Mouse (Mus musculus): ENCODE data around the gene Thrap3. TPM values are rescaled to one million over a fixed set of nuclear protein-coding genes. Genes with fewer than 3 reads are reported as not detected.
A peak's percentile ranks its signal among the peaks of the same experiment; 100 is the strongest.

Gene Thrap3
- polyA plus RNA-seq, 1 experiment from 2014 or later: 232 TPM

DNA sequence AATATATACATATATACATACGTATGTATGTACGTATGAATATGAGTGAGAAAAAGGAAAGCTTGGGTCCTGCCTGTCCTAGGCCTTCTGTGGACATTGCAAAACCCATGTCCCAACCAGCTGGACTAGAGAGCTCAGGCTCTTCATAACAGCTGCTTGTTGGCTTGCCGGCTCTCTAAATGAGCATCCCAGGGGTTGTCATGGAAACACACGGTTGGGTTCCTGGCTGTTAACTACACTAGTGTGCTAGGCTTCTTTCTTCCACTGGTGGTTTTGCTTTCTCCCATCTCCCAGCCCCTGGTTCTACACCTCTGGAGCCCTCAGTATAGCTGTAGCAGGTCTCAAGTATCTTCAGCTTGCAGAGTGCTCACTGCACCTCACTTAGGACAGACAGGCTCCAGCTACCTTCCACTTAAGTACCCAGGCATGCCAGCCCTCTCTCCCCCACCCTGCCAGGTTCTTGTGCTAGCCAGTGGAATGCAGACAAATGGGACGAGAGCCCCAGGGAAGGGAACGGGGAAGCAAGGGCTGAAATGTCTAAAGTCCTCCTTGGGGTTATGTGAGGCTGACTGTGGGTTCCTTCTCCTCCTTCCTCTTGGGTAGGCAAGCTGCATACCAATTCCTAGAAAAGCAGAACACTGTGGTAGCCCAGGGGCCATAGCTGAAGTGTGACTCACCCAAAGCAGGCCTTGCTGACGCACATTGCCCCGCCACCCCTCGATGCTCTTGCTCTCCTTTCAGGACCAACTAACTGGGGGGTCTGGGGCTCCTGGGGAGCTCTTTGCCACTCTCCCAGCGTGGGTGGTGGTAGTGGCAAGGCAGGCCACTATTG is 71.1 kb downstream of the Thrap3 start:
- Histone ChIP-seq H3K4me1 (ENCODE audit: control insufficient read depth, insufficient read depth, low read length) (peaks cover 2% of the 10 kb centered on the region; the same call in 1 of the 2 replicates), H3K36me3 (replicated peaks; ENCODE audit: control insufficient read depth, insufficient read depth, low read depth, low read length) (peaks cover 8% of the 10 kb centered on the region), H3K9ac (replicated peaks; ENCODE audit: low read length) (no peak overlapping the region), H3K27ac (replicated peaks; ENCODE audit: low read depth, low read length) (no peak overlapping the region), H3K4me3 (ENCODE audit: low read depth, low read length) (no peak overlapping the region), H3K27me3 (ENCODE audit: control insufficient read depth, insufficient read depth, low read length) (no peaks in the 10 kb centered on the region), H3K4me2 (ENCODE audit: low read depth, low read length) (no peak overlapping the region), H3K9me3 (replicated peaks; ENCODE audit: control insufficient read depth, low read length) (no peaks in the 10 kb centered on the region)
- 55% methylated on average over 10 of the region's 10 CpGs for WGBS
- DNase-seq (ENCODE audit: low spot score) (peak; percentile 39), ATAC-seq (replicated peaks; ENCODE audit: insufficient number of reproducible peaks, low FRiP score, low TSS enrichment, low read depth) (0 out of 2 replicates have a peak, but pooled peaks have one; percentile 37)

DNA sequence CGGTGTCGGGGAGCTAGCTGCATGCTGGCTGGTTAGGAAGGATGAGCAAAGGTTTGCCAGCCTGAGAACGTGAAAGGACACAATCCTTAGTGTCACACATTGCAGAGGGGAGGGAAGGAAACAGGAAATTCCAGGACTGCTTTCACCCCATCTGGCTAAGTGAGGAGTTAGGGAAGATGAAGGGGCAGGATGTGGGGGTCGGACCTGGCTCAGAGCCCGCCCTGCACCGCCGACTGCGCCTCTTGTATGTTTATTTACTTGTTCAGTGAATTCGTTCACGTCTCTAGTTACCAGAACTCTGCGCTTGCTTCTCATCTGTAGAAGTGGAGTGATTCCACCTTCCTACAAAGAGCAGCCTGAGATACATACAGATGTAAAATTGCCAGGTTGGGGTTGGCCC is 72.1 kb downstream of the Thrap3 start:
- no peaks in the 10 kb centered on the region for H3K27me3 ChIP-seq (ENCODE audit: control insufficient read depth, insufficient read depth, low read length)
- no peaks in the 10 kb centered on the region for H3K9me3 ChIP-seq (replicated peaks; ENCODE audit: control insufficient read depth, low read length)
- H3K36me3 ChIP-seq (replicated peaks; ENCODE audit: control insufficient read depth, insufficient read depth, low read depth, low read length): peaks cover 8% of the 10 kb centered on the region
- no peak overlapping the region for H3K27ac ChIP-seq (replicated peaks; ENCODE audit: low read depth, low read length)
- H3K9ac ChIP-seq (replicated peaks; ENCODE audit: low read length): no peak overlapping the region
- H3K4me1 ChIP-seq (ENCODE audit: control insufficient read depth, insufficient read depth, low read length): peaks cover 2% of the 10 kb centered on the region; the same call in 1 of the 2 replicates
- DNase-seq (ENCODE audit: low spot score): peak; percentile 49
- WGBS: 38% methylated on average over 11 of the region's 11 CpGs
- ATAC-seq (replicated peaks; ENCODE audit: insufficient number of reproducible peaks, low FRiP score, low TSS enrichment, low read depth): no peak
- H3K4me2 ChIP-seq (ENCODE audit: low read depth, low read length): no peak overlapping the region
- H3K4me3 ChIP-seq (ENCODE audit: low read depth, low read length): no peak overlapping the region

DNA sequence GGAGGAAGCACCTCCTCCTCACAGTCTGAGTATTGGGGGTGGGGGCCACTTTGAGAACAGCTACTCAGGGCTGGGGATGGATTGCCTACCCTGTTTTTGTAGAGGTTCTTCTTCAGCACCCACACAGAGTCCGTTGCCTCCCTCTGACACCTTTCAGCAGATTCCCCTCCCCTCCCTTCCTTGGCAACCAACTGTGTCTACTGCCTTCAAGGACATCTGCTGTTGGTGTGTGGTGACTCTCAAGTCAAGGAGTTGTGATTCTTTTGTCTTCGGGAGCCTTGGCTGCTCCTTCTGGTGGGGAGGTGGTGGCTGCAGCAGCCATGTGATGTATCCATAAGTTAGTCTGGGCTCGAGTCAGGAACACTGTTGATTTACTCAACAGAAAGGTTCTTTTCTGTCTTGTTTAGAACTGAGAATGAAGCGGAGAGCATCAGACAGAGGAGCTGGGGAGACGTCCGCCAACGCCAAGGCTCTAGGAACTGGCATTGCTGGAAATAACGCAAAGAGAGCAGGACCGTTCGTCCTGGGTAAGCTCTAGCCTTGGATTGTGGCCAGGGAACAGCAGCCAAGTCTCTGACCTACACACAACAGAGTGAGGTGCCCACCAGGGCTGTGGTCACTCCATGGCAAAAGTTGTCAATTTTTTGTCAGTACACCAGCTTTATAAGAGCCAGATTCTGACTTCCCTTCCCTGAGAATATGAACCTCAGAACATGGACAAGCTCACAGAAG is 79.1 kb downstream of the Thrap3 start:
- H3K9me3 ChIP-seq (replicated peaks; ENCODE audit: control insufficient read depth, low read length): no peaks in the 10 kb centered on the region
- H3K27me3 ChIP-seq (ENCODE audit: control insufficient read depth, insufficient read depth, low read length): no peaks in the 10 kb centered on the region
- H3K4me2 ChIP-seq (ENCODE audit: low read depth, low read length): no peak overlapping the region
- 93% methylated on average over 10 of the region's 10 CpGs for WGBS
- H3K4me3 ChIP-seq (ENCODE audit: low read depth, low read length): no peak overlapping the region
- DNase-seq (ENCODE audit: low spot score): no peak
- no peak for ATAC-seq (replicated peaks; ENCODE audit: insufficient number of reproducible peaks, low FRiP score, low TSS enrichment, low read depth)
- no peaks in the 10 kb centered on the region for H3K4me1 ChIP-seq (ENCODE audit: control insufficient read depth, insufficient read depth, low read length)
- H3K36me3 ChIP-seq (replicated peaks; ENCODE audit: control insufficient read depth, insufficient read depth, low read depth, low read length): peaks cover 6% of the 10 kb centered on the region
- H3K9ac ChIP-seq (replicated peaks; ENCODE audit: low read length): no peak overlapping the region
- H3K27ac ChIP-seq (replicated peaks; ENCODE audit: low read depth, low read length): no peak overlapping the region

DNA sequence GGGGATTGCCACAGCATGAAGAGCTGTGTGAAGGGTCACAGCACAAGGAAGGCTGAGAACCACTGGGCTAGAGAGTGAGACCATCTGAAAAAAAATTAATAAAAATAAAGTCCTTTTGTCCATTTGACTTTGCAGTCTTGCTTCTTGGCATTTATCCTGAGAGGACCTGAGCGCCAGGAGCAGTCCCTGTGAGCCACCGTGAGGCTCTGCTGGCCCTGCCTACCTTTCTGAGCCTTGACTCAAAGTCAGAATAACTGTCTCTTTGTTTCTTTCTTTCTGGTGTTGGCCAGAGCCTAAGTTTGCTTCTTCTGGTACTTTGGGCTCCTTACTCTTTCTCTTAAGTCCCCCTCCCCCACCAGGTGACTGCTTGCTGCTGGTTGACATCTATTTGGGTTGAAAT is 82.1 kb downstream of the Thrap3 start:
- WGBS: 98% methylated on average over 2 of the region's 2 CpGs
- Histone ChIP-seq H3K4me1 (ENCODE audit: control insufficient read depth, insufficient read depth, low read length) (no peaks in the 10 kb centered on the region), H3K36me3 (replicated peaks; ENCODE audit: control insufficient read depth, insufficient read depth, low read depth, low read length) (peaks cover 4% of the 10 kb centered on the region)

DNA sequence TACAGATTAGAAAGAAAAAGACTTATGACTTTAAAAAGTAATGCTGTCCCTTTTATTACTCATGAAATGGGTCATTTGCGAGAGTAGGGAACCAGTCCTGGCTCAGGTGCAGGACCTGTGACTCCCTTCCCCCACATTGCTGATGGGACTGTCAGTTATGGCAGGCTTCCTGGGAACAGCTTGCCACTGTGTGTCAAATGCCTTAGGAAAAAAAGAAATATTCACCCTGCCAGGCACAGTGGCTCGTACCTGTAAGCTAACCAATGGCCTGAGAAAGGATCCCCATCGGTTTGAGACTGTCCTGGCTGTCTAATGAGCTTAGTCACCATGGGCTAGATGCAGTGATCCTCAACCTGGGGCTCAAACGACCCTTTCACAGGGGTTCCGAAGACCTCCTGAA is 82.5 kb downstream of the Thrap3 start:
- Histone ChIP-seq H3K4me2 (ENCODE audit: low read depth, low read length) (no peak overlapping the region), H3K9me3 (replicated peaks; ENCODE audit: control insufficient read depth, low read length) (no peaks in the 10 kb centered on the region), H3K27me3 (ENCODE audit: control insufficient read depth, insufficient read depth, low read length) (no peaks in the 10 kb centered on the region), H3K9ac (replicated peaks; ENCODE audit: low read length) (no peak overlapping the region), H3K4me1 (ENCODE audit: control insufficient read depth, insufficient read depth, low read length) (no peaks in the 10 kb centered on the region), H3K36me3 (replicated peaks; ENCODE audit: control insufficient read depth, insufficient read depth, low read depth, low read length) (peaks cover 4% of the 10 kb centered on the region), H3K4me3 (ENCODE audit: low read depth, low read length) (no peak overlapping the region), H3K27ac (replicated peaks; ENCODE audit: low read depth, low read length) (no peak overlapping the region)
- WGBS: 87% methylated on average over 5 of the region's 5 CpGs
- DNase-seq (ENCODE audit: low spot score) (no peak), ATAC-seq (replicated peaks; ENCODE audit: insufficient number of reproducible peaks, low FRiP score, low TSS enrichment, low read depth) (no peak)

More for the DNA sequence above, 82.1 kb downstream of the Thrap3 start:
- no peak overlapping the region for H3K4me2 ChIP-seq (ENCODE audit: low read depth, low read length)
- ATAC-seq (replicated peaks; ENCODE audit: insufficient number of reproducible peaks, low FRiP score, low TSS enrichment, low read depth): no peak
- no peaks in the 10 kb centered on the region for H3K27me3 ChIP-seq (ENCODE audit: control insufficient read depth, insufficient read depth, low read length)
- no peak overlapping the region for H3K27ac ChIP-seq (replicated peaks; ENCODE audit: low read depth, low read length)
- no peaks in the 10 kb centered on the region for H3K9me3 ChIP-seq (replicated peaks; ENCODE audit: control insufficient read depth, low read length)
- H3K4me3 ChIP-seq (ENCODE audit: low read depth, low read length): no peak overlapping the region
- DNase-seq (ENCODE audit: low spot score): no peak
- no peak overlapping the region for H3K9ac ChIP-seq (replicated peaks; ENCODE audit: low read length)

DNA sequence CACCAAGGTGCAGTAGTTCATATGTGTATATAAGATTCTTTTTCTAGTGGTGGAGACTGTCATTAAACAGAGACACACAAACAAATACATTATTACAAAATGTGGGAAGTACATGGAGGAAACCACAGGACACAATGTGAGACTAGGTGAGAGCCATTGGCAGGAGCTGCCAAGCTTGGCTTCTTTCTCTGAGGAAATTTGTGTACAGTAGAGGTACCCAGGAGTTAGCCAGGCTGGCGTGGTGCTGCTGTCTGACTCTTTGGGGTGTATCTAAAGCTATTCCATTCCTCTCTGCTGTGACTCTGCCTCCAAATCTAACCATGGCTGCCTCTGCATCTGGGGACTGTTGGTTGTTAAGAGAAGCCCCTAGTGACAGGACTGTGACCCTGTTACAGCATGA is 83.5 kb downstream of the Thrap3 start:
- no peak overlapping the region for H3K27ac ChIP-seq (replicated peaks; ENCODE audit: low read depth, low read length)
- H3K4me2 ChIP-seq (ENCODE audit: low read depth, low read length): no peak overlapping the region
- no peaks in the 10 kb centered on the region for H3K4me1 ChIP-seq (ENCODE audit: control insufficient read depth, insufficient read depth, low read length)
- WGBS: 85% methylated on average over 1 of the region's 1 CpGs
- no peaks in the 10 kb centered on the region for H3K9me3 ChIP-seq (replicated peaks; ENCODE audit: control insufficient read depth, low read length)
- no peaks in the 10 kb centered on the region for H3K27me3 ChIP-seq (ENCODE audit: control insufficient read depth, insufficient read depth, low read length)
- no peak for ATAC-seq (replicated peaks; ENCODE audit: insufficient number of reproducible peaks, low FRiP score, low TSS enrichment, low read depth)
- no peak overlapping the region for H3K4me3 ChIP-seq (ENCODE audit: low read depth, low read length)
- no peaks in the 10 kb centered on the region for H3K36me3 ChIP-seq (replicated peaks; ENCODE audit: control insufficient read depth, insufficient read depth, low read depth, low read length)
- no peak for DNase-seq (ENCODE audit: low spot score)
- H3K9ac ChIP-seq (replicated peaks; ENCODE audit: low read length): no peak overlapping the region

DNA sequence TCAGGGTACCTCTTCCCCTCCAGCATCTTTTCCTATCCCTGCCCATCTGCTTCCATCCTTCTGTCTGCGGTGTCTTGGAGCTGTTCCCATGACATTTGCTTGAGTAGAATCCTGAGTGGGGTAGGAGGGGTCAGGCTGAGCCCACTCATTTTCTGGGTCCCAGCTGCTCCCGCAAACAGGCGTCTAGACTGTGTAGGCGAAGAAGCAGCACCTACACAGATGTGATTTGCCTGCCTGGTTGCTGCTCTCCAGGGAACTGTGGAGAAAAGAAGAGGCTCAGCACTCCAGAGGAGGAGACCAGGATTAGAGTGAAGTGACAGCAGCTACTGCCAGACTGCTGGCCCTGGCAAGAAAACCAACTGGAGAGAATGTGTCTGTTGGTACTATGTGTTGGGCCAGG is 83.9 kb downstream of the Thrap3 start:
- whole genome bisulfite sequencing: 86% methylated on average over 4 of the region's 4 CpGs
- H3K4me2 ChIP-seq (ENCODE audit: low read depth, low read length): no peak overlapping the region
- H3K4me1 ChIP-seq (ENCODE audit: control insufficient read depth, insufficient read depth, low read length): no peaks in the 10 kb centered on the region
- ATAC-seq (replicated peaks; ENCODE audit: insufficient number of reproducible peaks, low FRiP score, low TSS enrichment, low read depth) (no peak), DNase-seq (ENCODE audit: low spot score) (no peak)
- no peaks in the 10 kb centered on the region for H3K36me3 ChIP-seq (replicated peaks; ENCODE audit: control insufficient read depth, insufficient read depth, low read depth, low read length)
- no peaks in the 10 kb centered on the region for H3K27me3 ChIP-seq (ENCODE audit: control insufficient read depth, insufficient read depth, low read length)
- H3K4me3 ChIP-seq (ENCODE audit: low read depth, low read length): no peak overlapping the region
- no peaks in the 10 kb centered on the region for H3K9me3 ChIP-seq (replicated peaks; ENCODE audit: control insufficient read depth, low read length)
- H3K9ac ChIP-seq (replicated peaks; ENCODE audit: low read length): no peak overlapping the region
- H3K27ac ChIP-seq (replicated peaks; ENCODE audit: low read depth, low read length): no peak overlapping the region

DNA sequence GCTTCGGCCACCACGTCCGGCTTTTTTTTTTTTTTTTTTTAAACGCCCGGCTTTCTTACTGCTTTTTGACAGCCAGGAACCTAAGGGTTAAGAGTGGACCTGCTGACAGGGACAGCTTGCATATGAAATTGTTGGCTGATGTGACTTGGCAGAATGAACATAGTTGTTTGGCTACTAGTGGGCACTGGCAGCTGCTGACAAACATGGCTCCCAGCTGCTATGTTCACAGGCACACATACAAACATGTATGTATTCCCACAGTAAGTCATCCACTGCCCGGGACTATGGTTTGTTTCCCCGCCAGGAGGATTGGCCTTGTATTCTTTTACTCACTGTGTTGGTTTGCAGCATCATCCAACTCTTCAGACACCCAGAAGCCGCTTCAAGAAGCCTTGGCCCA is 85.4 kb downstream of the Thrap3 start:
- WGBS: 91% methylated on average over 8 of the region's 8 CpGs
- DNase-seq (ENCODE audit: low spot score) (no peak), ATAC-seq (replicated peaks; ENCODE audit: insufficient number of reproducible peaks, low FRiP score, low TSS enrichment, low read depth) (no peak)
- Histone ChIP-seq H3K9ac (replicated peaks; ENCODE audit: low read length) (no peak overlapping the region), H3K36me3 (replicated peaks; ENCODE audit: control insufficient read depth, insufficient read depth, low read depth, low read length) (no peaks in the 10 kb centered on the region), H3K9me3 (replicated peaks; ENCODE audit: control insufficient read depth, low read length) (no peaks in the 10 kb centered on the region), H3K4me1 (ENCODE audit: control insufficient read depth, insufficient read depth, low read length) (no peaks in the 10 kb centered on the region), H3K4me3 (ENCODE audit: low read depth, low read length) (no peak overlapping the region), H3K4me2 (ENCODE audit: low read depth, low read length) (no peak overlapping the region), H3K27ac (replicated peaks; ENCODE audit: low read depth, low read length) (no peak overlapping the region), H3K27me3 (ENCODE audit: control insufficient read depth, insufficient read depth, low read length) (no peaks in the 10 kb centered on the region)

All from embryonic facial prominence, embryonic 11.5 days (tissue).